Mouse (Mus musculus) neural tube, embryonic 12.5 days (tissue): ENCODE data around the gene Dpf3. TPM values are rescaled to one million over a fixed set of nuclear protein-coding genes. Genes with fewer than 3 reads are reported as not detected.

ENCODE experiments used
- ATAC-seq: fragments of 200-750 bp; cut with Nextera tagmentation; 2 replicates; pipeline ENCODE4 v1.8.0; 2017; ENCODE audit warnings: low read depth, mild to moderate bottlenecking, moderate TSS enrichment, moderate library complexity; ENCODE audit not compliant: low FRiP score
- H3K27ac ChIP-seq: fragments of 300-500 bp; sonication (generic); 2 replicates; pipeline ENCODE4 v1.5.1; 2016
- H3K27me3 ChIP-seq: fragments of 300-500 bp; sonication (generic); replicated peaks from 2 replicates; pipeline ENCODE4 v1.6.1; 2016; ENCODE audit warnings: mild to moderate bottlenecking
- H3K36me3 ChIP-seq: fragments of 300-500 bp; sonication (generic); 2 replicates; pipeline ENCODE4 v1.6.1; 2016; ENCODE audit warnings: mild to moderate bottlenecking
- H3K4me1 ChIP-seq: fragments of 300-500 bp; sonication (generic); 2 replicates; pipeline ENCODE4 v1.6.1; 2016
- H3K4me2 ChIP-seq: fragments of 300-500 bp; sonication (generic); replicated peaks from 2 replicates; pipeline ENCODE4 v1.6.1; 2016; ENCODE audit warnings: mild to moderate bottlenecking
- H3K4me3 ChIP-seq: fragments of 300-500 bp; sonication (generic); 2 replicates; pipeline ENCODE4 v1.5.1; 2016
- H3K9ac ChIP-seq: fragments of 300-500 bp; sonication (generic); 2 replicates; pipeline ENCODE4 v1.6.1; 2016; ENCODE audit warnings: mild to moderate bottlenecking
- H3K9me3 ChIP-seq: fragments of 300-500 bp; sonication (generic); 2 replicates; pipeline ENCODE4 v1.6.1; 2016; ENCODE audit warnings: mild to moderate bottlenecking
- WGBS: fragments of 180-500 bp; shearing (Covaris S2); methylation state at CpG from one replicate; pipeline ENCODE4 v1.1.7; 2016; 5-methylcytosine and 5-hydroxymethylcytosine counted together
- polyA plus RNA-seq: library from polyadenylated mRNA; unstranded; fragments of >200 nt; fragmentation: Nextera tagmentation; extraction: Ambion mirVana; gene quantifications from 2 replicates; pipeline ENCODE4 v1.2.1, GENCODE M21; 2016

Gene Dpf3
- polyA plus RNA-seq, 1 experiment from 2014 or later, result 17.4 TPM

DNA sequence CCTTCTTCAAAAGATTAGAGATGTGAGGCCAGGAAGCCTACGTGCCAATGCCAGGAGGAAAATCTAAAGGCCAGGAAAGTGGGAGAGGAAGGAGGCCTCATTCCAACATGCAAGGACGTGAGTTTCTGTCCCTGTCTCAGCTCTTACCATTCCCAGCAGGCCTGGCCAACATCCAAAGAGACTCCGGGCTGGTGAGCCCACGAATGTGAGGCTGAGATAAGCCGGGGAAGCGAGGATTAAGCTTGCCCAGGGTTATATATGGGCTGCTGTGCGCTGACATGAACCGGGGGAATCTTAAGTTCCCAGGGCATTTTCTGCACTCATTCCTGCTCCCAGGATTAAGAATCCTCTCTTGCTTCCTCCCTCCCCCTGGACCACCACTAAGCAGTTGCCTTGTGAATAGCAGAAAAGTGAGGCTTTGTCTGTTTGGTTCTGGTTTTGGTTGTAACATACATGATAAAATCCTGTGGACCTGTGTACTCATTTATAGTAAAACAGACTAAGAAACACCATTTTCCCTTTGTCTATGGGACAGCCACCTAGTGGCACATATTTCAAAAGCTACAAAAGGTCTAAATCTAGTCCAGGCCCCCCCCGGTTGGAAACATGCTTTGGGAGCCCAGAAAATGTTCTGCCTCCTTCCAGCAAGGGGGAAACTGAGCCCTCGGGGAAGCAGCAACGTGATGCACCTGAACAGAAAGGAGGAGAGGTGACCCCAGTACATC, 62.6 kb downstream of the Dpf3 start:
- Histone ChIP-seq H3K36me3 (no peaks in the 10 kb centered on the region), H3K4me3 (no peak overlapping the region), H3K27ac (no peak overlapping the region), H3K4me1 (peaks cover 4% of the 10 kb centered on the region), H3K9me3 (no peaks in the 10 kb centered on the region), H3K27me3 (no peaks in the 10 kb centered on the region), H3K9ac (no peak overlapping the region), H3K4me2 (no peak overlapping the region)
- no peak for ATAC-seq
- 79% methylated on average over 11 of the region's 11 CpGs for WGBS

DNA sequence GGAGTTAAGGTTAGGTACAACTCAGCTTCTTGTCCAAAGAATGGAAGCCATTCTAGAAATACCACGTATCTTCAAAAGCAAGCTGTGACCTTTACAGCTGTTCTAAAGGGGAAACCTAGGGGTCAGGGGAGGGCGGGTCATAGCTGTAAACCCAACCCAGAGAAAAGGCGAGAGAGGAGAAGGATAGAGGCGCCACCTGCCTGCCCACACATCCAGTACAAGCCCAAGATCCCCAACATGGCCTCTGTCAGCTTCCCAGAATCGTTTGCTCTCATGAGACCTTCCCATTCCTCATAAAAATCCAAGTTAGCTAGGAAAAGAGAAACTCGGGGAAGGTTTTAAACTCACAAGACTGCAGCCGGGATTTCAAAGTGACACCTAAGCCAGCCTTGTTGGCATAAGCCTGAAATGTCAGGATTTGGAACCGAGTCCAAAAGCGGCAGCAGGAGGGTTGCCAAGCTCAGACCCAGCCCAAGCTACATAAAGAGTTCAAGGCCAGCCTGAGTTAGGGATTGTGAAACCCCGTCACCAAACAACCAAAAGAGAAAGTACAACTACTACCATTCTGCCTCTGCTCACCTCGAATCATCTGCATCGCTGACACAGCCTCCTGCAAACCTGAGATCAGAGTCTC, 63.3 kb downstream of the Dpf3 start:
- Histone ChIP-seq H3K4me2 (no peak overlapping the region), H3K4me3 (no peak overlapping the region), H3K27me3 (no peaks in the 10 kb centered on the region), H3K9ac (no peak overlapping the region), H3K4me1 (peaks cover 4% of the 10 kb centered on the region), H3K9me3 (no peaks in the 10 kb centered on the region), H3K27ac (no peak overlapping the region), H3K36me3 (no peaks in the 10 kb centered on the region)
- 77% methylated on average over 12 of the region's 12 CpGs for WGBS
- ATAC-seq, result no peak

GRCm38 (mm10) chr12:83420346-83420745, 67.2 kb downstream of the Dpf3 start:
- Histone ChIP-seq H3K9me3 (no peaks in the 10 kb centered on the region), H3K27me3 (no peaks in the 10 kb centered on the region), H3K4me2 (no peak overlapping the region), H3K4me1 (no peaks in the 10 kb centered on the region), H3K4me3 (no peak overlapping the region), H3K27ac (no peak overlapping the region), H3K9ac (no peak overlapping the region), H3K36me3 (no peaks in the 10 kb centered on the region)
- ATAC-seq, result no peak
- WGBS, result 93% methylated on average over 5 of the region's 5 CpGs

DNA sequence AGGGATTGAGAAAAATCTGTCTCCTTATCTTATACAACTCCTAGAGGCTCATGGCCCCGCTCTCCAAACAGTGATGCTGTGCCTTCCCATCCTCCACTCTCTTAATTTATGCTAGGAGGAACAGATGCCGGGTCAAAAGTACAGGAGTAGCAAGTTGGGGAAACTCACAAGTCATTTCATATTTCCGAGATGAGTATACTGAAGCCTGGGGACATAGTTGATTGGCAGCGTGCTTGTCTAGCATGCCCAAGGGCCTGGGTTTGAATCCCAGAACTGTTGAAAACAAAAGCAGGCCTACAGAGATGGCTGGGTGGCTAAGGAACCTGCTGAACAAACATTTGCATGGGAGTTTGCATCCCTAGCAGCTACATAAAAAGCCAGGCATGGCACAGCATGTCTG, 72.3 kb downstream of the Dpf3 start:
- Histone ChIP-seq H3K4me3 (no peak overlapping the region), H3K9ac (no peak overlapping the region), H3K9me3 (no peaks in the 10 kb centered on the region), H3K36me3 (no peaks in the 10 kb centered on the region), H3K27ac (no peak overlapping the region), H3K27me3 (no peaks in the 10 kb centered on the region), H3K4me1 (peaks cover 4% of the 10 kb centered on the region; the same call in 1 of the 2 replicates), H3K4me2 (no peak overlapping the region)
- no peak for ATAC-seq
- WGBS, result 83% methylated on average over 4 of the region's 4 CpGs

DNA sequence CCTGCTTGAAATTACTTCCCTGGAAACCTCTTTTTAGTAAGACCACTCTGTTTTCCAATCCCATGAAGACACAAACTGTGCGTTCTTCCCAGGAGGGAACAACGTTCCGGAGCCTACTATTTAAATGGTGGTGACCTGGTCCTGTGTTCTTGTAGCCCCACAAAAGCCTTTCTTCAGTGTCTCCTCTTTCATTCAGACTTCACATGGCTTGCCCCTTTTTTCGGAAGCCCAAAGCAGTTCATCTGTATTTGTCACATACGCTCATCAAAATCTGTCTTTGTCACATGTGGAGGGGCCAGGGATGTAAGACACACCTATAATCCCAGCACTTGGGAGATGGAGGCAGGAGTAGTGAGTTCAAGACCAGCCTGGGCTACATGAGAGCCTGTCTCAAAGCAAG, 73.8 kb downstream of the Dpf3 start:
- Histone ChIP-seq H3K36me3 (no peaks in the 10 kb centered on the region), H3K9ac (no peak overlapping the region), H3K27me3 (no peaks in the 10 kb centered on the region), H3K9me3 (no peaks in the 10 kb centered on the region), H3K4me2 (no peak overlapping the region), H3K4me1 (peaks cover 4% of the 10 kb centered on the region; the same call in 1 of the 2 replicates), H3K4me3 (no peak overlapping the region), H3K27ac (no peak overlapping the region)
- no peak for ATAC-seq
- WGBS, result 81% methylated on average over 5 of the region's 5 CpGs

- no peak overlapping the region for H3K4me3 ChIP-seq
- H3K4me2 ChIP-seq, result no peak overlapping the region
- peaks cover 4% of the 10 kb centered on the region; the same call in 1 of the 2 replicates for H3K4me1 ChIP-seq
- no peaks in the 10 kb centered on the region for H3K27me3 ChIP-seq
- no peak overlapping the region for H3K9ac ChIP-seq
- H3K9me3 ChIP-seq, result no peaks in the 10 kb centered on the region
- no peaks in the 10 kb centered on the region for H3K36me3 ChIP-seq
- no peak for ATAC-seq
- no peak overlapping the region for H3K27ac ChIP-seq
- 62% methylated on average over 17 of the region's 17 CpGs for WGBS
Observed at GRCm38 (mm10) chr12:83411721-83412521, 75.6 kb downstream of the Dpf3 start.

DNA sequence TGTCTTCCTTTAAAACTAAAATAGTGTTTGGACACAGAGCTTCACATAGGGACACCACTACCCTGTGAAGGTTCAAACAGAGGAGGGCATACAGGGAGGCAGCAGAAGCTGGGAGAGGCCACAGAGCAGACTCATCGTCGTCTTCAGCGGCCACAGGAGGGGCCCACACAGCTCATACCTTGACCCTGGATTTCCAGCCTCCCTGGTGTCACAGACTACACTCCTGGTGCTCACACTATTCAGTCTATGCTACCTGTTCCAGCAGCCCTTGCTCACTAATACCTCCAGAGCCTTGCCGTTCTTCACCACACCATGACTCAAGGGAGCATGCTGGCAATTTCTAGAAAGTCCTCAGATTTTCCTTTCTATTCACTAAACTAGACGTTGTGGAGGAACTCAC, 76.5 kb downstream of the Dpf3 start:
- Histone ChIP-seq H3K4me3 (no peak overlapping the region), H3K27ac (no peak overlapping the region), H3K9ac (no peak overlapping the region), H3K27me3 (no peaks in the 10 kb centered on the region), H3K4me2 (no peak overlapping the region), H3K4me1 (peaks cover 4% of the 10 kb centered on the region; the same call in 1 of the 2 replicates), H3K36me3 (no peaks in the 10 kb centered on the region), H3K9me3 (no peaks in the 10 kb centered on the region)
- whole genome bisulfite sequencing, result 73% methylated on average over 5 of the region's 5 CpGs
- no peak for ATAC-seq

DNA sequence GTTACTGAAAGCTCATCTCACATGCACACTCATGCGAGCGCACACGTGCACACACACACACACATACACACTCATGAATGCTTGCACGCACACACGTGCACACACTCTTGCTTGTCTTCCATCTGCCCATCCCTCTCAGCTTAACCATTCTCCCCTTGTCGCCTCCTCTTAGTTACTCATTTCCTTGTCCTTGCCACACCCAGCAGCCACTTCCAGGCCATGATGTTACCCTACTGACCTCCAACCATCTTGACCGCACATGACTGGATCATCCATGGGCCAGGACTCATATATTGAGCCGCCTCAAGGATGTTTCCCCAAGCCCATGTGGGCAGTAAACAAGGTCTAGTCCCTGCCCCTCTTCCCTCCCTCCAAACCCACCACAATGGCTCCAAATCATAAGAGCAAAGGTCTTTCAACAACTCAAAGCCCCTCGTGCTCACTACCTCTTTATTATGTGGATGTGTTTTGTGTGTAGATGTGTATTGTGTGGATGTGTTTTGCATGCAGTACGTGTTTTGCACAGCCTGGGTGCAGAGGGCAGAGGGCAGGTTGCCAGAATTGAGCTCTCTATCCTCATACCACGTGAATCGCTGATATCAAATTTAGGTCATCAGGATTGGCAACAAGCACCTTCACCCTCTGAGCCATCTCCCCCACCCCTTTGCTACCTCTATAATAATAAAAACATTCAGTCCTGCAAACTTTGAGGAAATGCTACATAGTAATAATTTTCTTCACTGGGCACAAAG, 82.0 kb downstream of the Dpf3 start:
- no peaks in the 10 kb centered on the region for H3K9me3 ChIP-seq
- H3K9ac ChIP-seq, result no peak overlapping the region
- no peak overlapping the region for H3K4me3 ChIP-seq
- H3K4me1 ChIP-seq, result no peaks in the 10 kb centered on the region
- 91% methylated on average over 12 of the region's 12 CpGs for WGBS
- no peak overlapping the region for H3K27ac ChIP-seq
- no peak for ATAC-seq
- no peaks in the 10 kb centered on the region for H3K36me3 ChIP-seq
- H3K4me2 ChIP-seq, result no peak overlapping the region
- H3K27me3 ChIP-seq, result no peaks in the 10 kb centered on the region

GRCm38 (mm10) chr12:83402270-83402669, 85.2 kb downstream of the Dpf3 start:
- Histone ChIP-seq H3K27ac (no peak overlapping the region), H3K27me3 (no peaks in the 10 kb centered on the region), H3K4me2 (no peak overlapping the region), H3K4me1 (no peaks in the 10 kb centered on the region), H3K4me3 (no peak overlapping the region), H3K9ac (no peak overlapping the region), H3K9me3 (no peaks in the 10 kb centered on the region), H3K36me3 (no peaks in the 10 kb centered on the region)
- ATAC-seq, result no peak
- WGBS, result 76% methylated on average over 5 of the region's 5 CpGs

GRCm38 (mm10) chr12:83392011-83392410, 95.5 kb downstream of the Dpf3 start:
- H3K4me1 ChIP-seq, result no peaks in the 10 kb centered on the region
- H3K27ac ChIP-seq, result no peak overlapping the region
- 89% methylated on average over 16 of the region's 16 CpGs for WGBS
- no peak overlapping the region for H3K4me2 ChIP-seq
- H3K27me3 ChIP-seq, result no peaks in the 10 kb centered on the region
- H3K4me3 ChIP-seq, result no peak overlapping the region
- H3K36me3 ChIP-seq, result no peaks in the 10 kb centered on the region; the same call in 1 of the 2 replicates
- H3K9me3 ChIP-seq, result 0 out of 2 replicates have a peak, but pooled peaks cover 6% of the 10 kb centered on the region
- ATAC-seq, result no peak
- H3K9ac ChIP-seq, result no peak overlapping the region

DNA sequence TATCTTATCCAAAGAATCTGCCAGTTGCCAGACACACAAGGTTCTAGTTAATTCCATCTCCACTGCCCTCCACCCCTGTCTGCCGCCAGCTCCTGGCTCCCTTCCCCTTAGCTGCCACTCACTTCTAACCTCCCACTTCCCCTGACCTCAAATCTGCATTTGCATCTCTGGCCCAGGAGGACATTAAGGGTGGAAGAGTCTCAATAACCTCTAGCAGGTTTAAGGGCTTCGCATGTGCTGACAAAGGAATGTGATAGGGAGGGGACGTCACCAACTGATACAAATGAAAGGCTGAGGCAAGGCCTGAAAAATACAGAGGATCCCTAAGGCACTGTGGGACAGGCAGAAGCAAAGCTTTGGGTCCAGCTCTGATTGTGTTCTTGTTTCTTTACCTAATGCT, 100.0 kb downstream of the Dpf3 start:
- Histone ChIP-seq H3K27ac (no peak overlapping the region), H3K9me3 (no peaks in the 10 kb centered on the region), H3K27me3 (no peaks in the 10 kb centered on the region), H3K4me1 (no peaks in the 10 kb centered on the region; the same call in 1 of the 2 replicates), H3K4me3 (no peak overlapping the region), H3K9ac (no peak overlapping the region), H3K4me2 (no peak overlapping the region), H3K36me3 (no peaks in the 10 kb centered on the region)
- no peak for ATAC-seq
- 46% methylated on average over 3 of the region's 3 CpGs for WGBS

DNA sequence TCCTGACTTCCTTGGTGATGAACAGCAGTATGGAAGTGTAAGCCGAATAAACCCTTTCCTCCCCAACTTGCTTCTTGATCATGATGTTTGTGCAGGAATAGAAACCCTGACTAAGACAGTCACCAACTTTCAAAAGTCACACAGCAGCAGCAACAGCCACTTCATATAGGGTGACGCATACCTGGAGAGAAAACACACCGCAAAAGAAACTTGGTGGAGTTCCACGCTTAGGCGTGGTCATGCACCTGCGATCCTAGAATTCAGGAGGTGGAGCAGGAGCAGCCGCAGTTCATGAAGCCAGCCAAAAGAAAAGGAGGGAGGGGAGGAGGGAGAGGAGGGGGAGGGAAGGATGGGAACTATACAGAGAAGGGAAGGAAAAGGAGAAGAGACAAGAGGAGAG, 106.4 kb downstream of the Dpf3 start:
- H3K27ac ChIP-seq, result no peak overlapping the region
- no peak overlapping the region for H3K4me3 ChIP-seq
- H3K36me3 ChIP-seq, result no peaks in the 10 kb centered on the region
- 96% methylated on average over 7 of the region's 7 CpGs for WGBS
- no peak for ATAC-seq
- no peaks in the 10 kb centered on the region; the same call in 1 of the 2 replicates for H3K4me1 ChIP-seq
- H3K4me2 ChIP-seq, result no peak overlapping the region
- no peaks in the 10 kb centered on the region for H3K27me3 ChIP-seq
- no peak overlapping the region for H3K9ac ChIP-seq
- H3K9me3 ChIP-seq, result no peaks in the 10 kb centered on the region
